Mouse (Mus musculus) limb, embryonic 14.5 days (tissue): ENCODE measurements at regions not wholly inside any gene's neighbourhood (a gene's known extent, or its start where the extent isn't known, plus 50 kb on each side); places are given as distances from the start of the nearest gene placed in this dataset.
A peak's percentile ranks its signal among the peaks of the same experiment; 100 is the strongest.

ENCODE experiments used
- ATAC-seq: fragments of 200-750 bp; cut with Nextera tagmentation; 2 replicates; pipeline ENCODE4 v1.8.0; 2017; ENCODE audit warnings: low read depth, moderate number of reproducible peaks, moderate TSS enrichment; ENCODE audit not compliant: low FRiP score
- DNase-seq: peaks from one replicate; pipeline ENCODE4 v3.0.0-alpha.2; 2015; ENCODE audit warnings: low spot score
- H3K27ac ChIP-seq: fragments of 300-500 bp; sonication (generic); replicated peaks from 2 replicates; pipeline ENCODE4 v1.5.1; 2014; ENCODE audit warnings: low read depth, mild to moderate bottlenecking, low read length, moderate library complexity, mixed read lengths
- H3K27me3 ChIP-seq: fragments of 300-500 bp; sonication (generic); 2 replicates; pipeline ENCODE4 v1.6.1; 2014; ENCODE audit warnings: low read length, mixed read lengths; ENCODE audit not compliant: control insufficient read depth, insufficient read depth
- H3K36me3 ChIP-seq: fragments of 300-500 bp; sonication (generic); 2 replicates; pipeline ENCODE4 v1.6.1; 2014; ENCODE audit warnings: mild to moderate bottlenecking, low read length, moderate library complexity, mixed read lengths; ENCODE audit not compliant: control insufficient read depth, insufficient read depth
- H3K4me1 ChIP-seq: fragments of 300-500 bp; sonication (generic); 2 replicates; pipeline ENCODE4 v1.6.1; 2014; ENCODE audit warnings: antibody characterized with exemption, low read length, mixed read lengths; ENCODE audit not compliant: control insufficient read depth, insufficient read depth
- H3K4me2 ChIP-seq: fragments of 300-500 bp; sonication (generic); replicated peaks from 2 replicates; pipeline ENCODE4 v1.6.1; 2014; ENCODE audit warnings: low read depth, mild to moderate bottlenecking, low read length, moderate library complexity; ENCODE audit not compliant: severe bottlenecking
- H3K4me3 ChIP-seq: fragments of 300-500 bp; sonication (generic); replicated peaks from 2 replicates; pipeline ENCODE4 v1.5.1; 2014; ENCODE audit warnings: low read length
- H3K9ac ChIP-seq: fragments of 300-500 bp; sonication (generic); 2 replicates; pipeline ENCODE4 v1.6.1; 2014; ENCODE audit warnings: mild to moderate bottlenecking, low read depth, low read length, moderate library complexity; ENCODE audit not compliant: severe bottlenecking
- H3K9me3 ChIP-seq: fragments of 300-500 bp; sonication (generic); 2 replicates; pipeline ENCODE4 v1.6.1; 2016; ENCODE audit warnings: low read length; ENCODE audit not compliant: control insufficient read depth
- POLR2A ChIP-seq: fragments of 200-500 bp; IDR thresholded peaks from 2 replicates; pipeline ENCODE4 v1.8.0; 2012; ENCODE audit warnings: inconsistent platforms, mild to moderate bottlenecking, moderate library complexity, borderline replicate concordance; ENCODE audit not compliant: insufficient read depth, insufficient read length; ENCODE audit errors: extremely low read depth
- WGBS: fragments of 180-500 bp; shearing (Covaris S2); extraction: QIAGEN DNeasy Blood & Tissue Kit; methylation state at CpG from one replicate; pipeline ENCODE4 v1.1.7; 2014; 5-methylcytosine and 5-hydroxymethylcytosine counted together

- ATAC-seq (no peak), DNase-seq (no peak)
- Histone ChIP-seq H3K4me3 (no peak overlapping the region; the same call in 1 of the 2 replicates), H3K36me3 (no peaks in the 10 kb centered on the region), H3K9ac (no peak overlapping the region), H3K27me3 (0 out of 2 replicates have a peak, but pooled peaks cover 8% of the 10 kb centered on the region), H3K4me1 (peaks cover 35% of the 10 kb centered on the region), H3K4me2 (peak overlapping the region; percentile 28), H3K9me3 (no peaks in the 10 kb centered on the region), H3K27ac (no peak overlapping the region)
- WGBS = 22% methylated on average over 25 of the region's 25 CpGs
- no peak for TF ChIP-seq POLR2A
These were observed 132.6 kb upstream of the Frg1 start for GRCm38 (mm10) chr8:41549220-41550094.

GRCm38 (mm10) chr8:41547730-41548368 is 131.0 kb upstream of the Frg1 start:
- 0 out of 2 replicates have a peak, but pooled peaks cover 8% of the 10 kb centered on the region for H3K27me3 ChIP-seq
- DNase-seq (peak; percentile 48), ATAC-seq (peak; percentile 68)
- no peak overlapping the region for H3K4me2 ChIP-seq
- no peaks in the 10 kb centered on the region for H3K9me3 ChIP-seq
- TF ChIP-seq POLR2A = no peak
- H3K4me1 ChIP-seq = peaks cover 35% of the 10 kb centered on the region
- WGBS = 18% methylated on average over 7 of the region's 7 CpGs
- no peak overlapping the region for H3K9ac ChIP-seq
- H3K4me3 ChIP-seq = no peak overlapping the region
- H3K27ac ChIP-seq = no peak overlapping the region
- no peaks in the 10 kb centered on the region for H3K36me3 ChIP-seq

- Histone ChIP-seq H3K27ac (no peak overlapping the region), H3K4me1 (no peaks in the 10 kb centered on the region), H3K9me3 (no peaks in the 10 kb centered on the region), H3K4me3 (no peak overlapping the region), H3K36me3 (no peaks in the 10 kb centered on the region), H3K27me3 (no peaks in the 10 kb centered on the region), H3K4me2 (no peak overlapping the region), H3K9ac (no peak overlapping the region)
- ATAC-seq (no peak), DNase-seq (no peak)
- no peak for TF ChIP-seq POLR2A
- WGBS = 44% methylated on average over 5 of the region's 5 CpGs
These were observed 115.3 kb upstream of the Frg1 start for GRCm38 (mm10) chr8:41532212-41532611.

GRCm38 (mm10) chr8:41529581-41529980 is 112.7 kb upstream of the Frg1 start:
- Histone ChIP-seq H3K27me3 (no peaks in the 10 kb centered on the region), H3K36me3 (no peaks in the 10 kb centered on the region), H3K4me3 (no peak overlapping the region), H3K4me2 (no peak overlapping the region), H3K4me1 (no peaks in the 10 kb centered on the region; the same call in 1 of the 2 replicates), H3K9ac (no peak overlapping the region), H3K27ac (no peak overlapping the region), H3K9me3 (no peaks in the 10 kb centered on the region)
- DNase-seq (no peak), ATAC-seq (no peak)
- TF ChIP-seq POLR2A = no peak
- 34% methylated on average over 8 of the region's 8 CpGs for WGBS

GRCm38 (mm10) chr8:41526283-41526682 is 109.4 kb upstream of the Frg1 start:
- H3K27ac ChIP-seq = no peak overlapping the region
- H3K36me3 ChIP-seq = no peaks in the 10 kb centered on the region
- no peaks in the 10 kb centered on the region; the same call in 1 of the 2 replicates for H3K4me1 ChIP-seq
- no peak for ATAC-seq
- 27% methylated on average over 7 of the region's 7 CpGs for WGBS
- no peak for TF ChIP-seq POLR2A
- no peak overlapping the region for H3K4me2 ChIP-seq
- no peak overlapping the region for H3K9ac ChIP-seq
- no peaks in the 10 kb centered on the region for H3K27me3 ChIP-seq
- no peak overlapping the region for H3K4me3 ChIP-seq
- no peaks in the 10 kb centered on the region for H3K9me3 ChIP-seq
- DNase-seq = no peak
